In the genomic region with DNA sequence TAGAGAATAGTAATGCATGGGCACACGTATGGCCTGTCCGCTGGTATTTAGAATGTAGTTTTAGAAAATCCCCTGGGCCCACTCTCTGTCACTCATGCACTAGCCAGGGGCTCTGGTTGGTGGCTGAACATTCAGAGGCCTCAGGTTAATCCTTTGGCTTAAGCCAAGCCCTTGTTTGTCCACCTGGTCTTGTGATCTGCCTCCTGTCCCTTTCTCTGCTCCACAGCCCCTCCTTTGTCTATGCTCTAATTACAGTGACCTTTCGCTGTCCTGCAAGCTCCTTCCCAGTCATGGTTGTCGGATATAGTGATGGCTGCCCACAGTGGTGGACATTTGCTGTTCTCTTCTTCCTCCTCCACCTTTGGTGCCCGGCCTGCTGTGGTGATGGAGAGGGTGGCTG, we compare ENCODE assay signal across 21 mouse cellular contexts.
DNase-seq lines count a peak whose midpoint lies in the region; ATAC-seq and TF ChIP-seq lines count a peak whose summit lies in the region.
"Had no signal": no experiment of that assay in that cellular context is flagged by ENCODE, and none has a peak within 500 bp of the region (broad histone marks: within the 10 kb centered on the region; RNA-seq: fewer than 3 reads in every experiment).

No protein-coding gene starts in this region.

- H3K36me3 ChIP-seq in heart, embryonic 13.5 days: peaks cover 40% of the 10 kb centered on the region
- H3K36me3 ChIP-seq in neural tube, embryonic 15.5 days: no peaks in the 10 kb centered on the region
- H3K36me3 ChIP-seq in thymus, adult 2 months (ENCODE audit: control insufficient read depth, insufficient read depth, low read length): no peaks in the 10 kb centered on the region; the same call in 1 of the 2 replicates
- H3K36me3 ChIP-seq: hindbrain, embryonic 15.5 days had no signal

- no peak for ATAC-seq in heart, embryonic 13.5 days (ENCODE audit: extremely low read depth, insufficient number of reproducible peaks, low FRiP score, low TSS enrichment)
- ATAC-seq in neural tube, embryonic 15.5 days (ENCODE audit: low FRiP score): no peak
- ATAC-seq: forebrain, embryonic 13.5 days; intestine, postnatal 0 days; liver, postnatal 0 days had no signal

- peak overlapping the region; percentile 44 for H3K9ac ChIP-seq in heart, embryonic 13.5 days
- H3K9ac ChIP-seq in neural tube, embryonic 15.5 days (replicated peaks): no peak overlapping the region
- H3K9ac ChIP-seq: forebrain, embryonic 13.5 days; hindbrain, embryonic 15.5 days; liver, postnatal 0 days; neural tube, embryonic 12.5 days had no signal

- no peak overlapping the region for H3K4me2 ChIP-seq in heart, embryonic 13.5 days
- no peak overlapping the region for H3K4me2 ChIP-seq in neural tube, embryonic 15.5 days
- H3K4me2 ChIP-seq: forebrain, embryonic 13.5 days; hindbrain, embryonic 15.5 days; neural tube, embryonic 12.5 days had no signal

- peak; percentile 31 for DNase-seq in embryo, embryonic 9.5 days (ENCODE audit: extremely low spot score)
- DNase-seq in embryo, embryonic 10.5 days (ENCODE audit: low spot score): no peak
- no peak for DNase-seq in heart, postnatal 14 days
- peak; percentile 29 for DNase-seq in neural tube, embryonic 10.5 days (ENCODE audit: extremely low spot score, low spot score)
- DNase-seq in thymus, adult 2 months: no peak
- no peak for DNase-seq in cerebellum, adult 2 months
- DNase-seq: adrenal gland, postnatal 10 days; cerebellum, adult 9-10 months; gastrocnemius, postnatal 25 days; kidney, postnatal 4 days; liver; liver, postnatal 0 days; lung, postnatal 14 days; thymus, postnatal 36 days had no signal

- WGBS in heart, embryonic 13.5 days: 75% methylated on average over 5 of the region's 5 CpGs
- 64% methylated on average over 5 of the region's 5 CpGs for WGBS in neural tube, embryonic 15.5 days
- WGBS in thymus, adult 2 months: 94% methylated on average over 5 of the region's 5 CpGs
- 76% methylated on average over 5 of the region's 5 CpGs for WGBS in cerebellum, adult 2 months

- no peaks in the 10 kb centered on the region for H3K27me3 ChIP-seq in heart, embryonic 13.5 days (replicated peaks)
- H3K27me3 ChIP-seq in neural tube, embryonic 15.5 days (replicated peaks): no peaks in the 10 kb centered on the region
- H3K27me3 ChIP-seq in thymus, adult 2 months (ENCODE audit: control insufficient read depth, insufficient read depth, low read length): no peaks in the 10 kb centered on the region
- H3K27me3 ChIP-seq in cerebellum, adult 2 months (ENCODE audit: control insufficient read depth, insufficient read depth, low read length): no peaks in the 10 kb centered on the region
- H3K27me3 ChIP-seq: forebrain, embryonic 13.5 days; hindbrain, embryonic 15.5 days; neural tube, embryonic 12.5 days had no signal

- intact Hi-C loops in heart, postnatal 14 days (cut with DNase I): no loop called here

- TF ChIP-seq CTCF in thymus, adult 2 months (IDR thresholded peaks at IDR 0.05; ENCODE audit: borderline replicate concordance, control insufficient read depth, extremely low read depth, insufficient read depth, low read length, poor library complexity): no peak
- TF ChIP-seq CTCF in cerebellum, adult 2 months (IDR thresholded peaks at IDR 0.05; ENCODE audit: borderline replicate concordance, insufficient read depth, low read depth, low read length): no peak

- H3K4me3 ChIP-seq in heart, embryonic 13.5 days: no peak overlapping the region
- H3K4me3 ChIP-seq in neural tube, embryonic 15.5 days (replicated peaks): no peak overlapping the region
- H3K4me3 ChIP-seq in thymus, adult 2 months (ENCODE audit: control insufficient read depth, insufficient read depth, low read length): no peak overlapping the region
- H3K4me3 ChIP-seq in cerebellum, adult 2 months (replicated peaks; ENCODE audit: insufficient read depth, low read depth, low read length): no peak overlapping the region
- H3K4me3 ChIP-seq: forebrain, embryonic 13.5 days; hindbrain, embryonic 15.5 days; megakaryocyte, embryonic 14.5 days; neural tube, embryonic 12.5 days had no signal

- peak overlapping the region; percentile 43; the same call in 1 of the 2 replicates for H3K27ac ChIP-seq in heart, embryonic 13.5 days (replicated peaks)
- H3K27ac ChIP-seq in neural tube, embryonic 15.5 days (replicated peaks): no peak overlapping the region
- no peak overlapping the region for H3K27ac ChIP-seq in thymus, adult 2 months (ENCODE audit: control insufficient read depth, insufficient read depth, low read length)
- no peak overlapping the region for H3K27ac ChIP-seq in cerebellum, adult 2 months (ENCODE audit: insufficient read depth, low read length)
- H3K27ac ChIP-seq: forebrain, embryonic 13.5 days; hindbrain, embryonic 15.5 days; neural tube, embryonic 12.5 days had no signal

- H3K9me3 ChIP-seq in heart, embryonic 13.5 days: peaks cover 13% of the 10 kb centered on the region
- H3K9me3 ChIP-seq in neural tube, embryonic 15.5 days (replicated peaks): no peaks in the 10 kb centered on the region
- H3K9me3 ChIP-seq: forebrain, embryonic 13.5 days; hindbrain, embryonic 15.5 days had no signal

- no peak for TF ChIP-seq POLR2A in thymus, adult 2 months (IDR thresholded peaks at IDR 0.05; ENCODE audit: control insufficient read depth, extremely low read depth, insufficient read depth, low read length, poor library complexity)
- no peak for TF ChIP-seq POLR2A in cerebellum, adult 2 months (IDR thresholded peaks at IDR 0.05; ENCODE audit: borderline replicate concordance, insufficient read depth, low read length)

- H3K4me1 ChIP-seq in heart, embryonic 13.5 days: peaks cover 63% of the 10 kb centered on the region
- H3K4me1 ChIP-seq in neural tube, embryonic 15.5 days: no peaks in the 10 kb centered on the region
- H3K4me1 ChIP-seq in thymus, adult 2 months (replicated peaks; ENCODE audit: control insufficient read depth, insufficient read depth, low read length): peaks cover 6% of the 10 kb centered on the region
- no peaks in the 10 kb centered on the region for H3K4me1 ChIP-seq in cerebellum, adult 2 months (ENCODE audit: control insufficient read depth, insufficient read depth, low read length)
- H3K4me1 ChIP-seq: hindbrain, embryonic 15.5 days had no signal

Comparison
In these comparisons a context has a peak if more than half of its experiments do, and no peak if none do; other contexts are left out.
1. DNase-seq: peak in embryo, embryonic 9.5 days (single experiment) and neural tube, embryonic 10.5 days (single experiment); none in embryo, embryonic 10.5 days (single experiment), heart, postnatal 14 days (0 of 2), thymus, adult 2 months (single experiment) and cerebellum, adult 2 months (0 of 2).